Mouse (Mus musculus): ENCODE results near the gene Eif5.
"Not testable (repeated sequence)": the region's sequence is repeated elsewhere in the genome, so short reads cannot be mapped to it uniquely, and the experiment has no call there.

Eif5 gene

GRCm38 (mm10) chr12:111524469-111524868 is 13.3 kb upstream of the Eif5 start:
- DNase-seq (ENCODE audit: extremely low spot score, low spot score), result no peak

GRCm38 (mm10) chr12:111524883-111525282 is 12.9 kb upstream of the Eif5 start:
- DNase-seq (ENCODE audit: extremely low spot score, low spot score), result no peak

- no peak for DNase-seq (ENCODE audit: extremely low spot score, low spot score)
These were observed 10.1 kb upstream of the Eif5 start for GRCm38 (mm10) chr12:111527643-111528281.

GRCm38 (mm10) chr12:111529192-111529591 is 8.6 kb upstream of the Eif5 start:
- no peak for DNase-seq (ENCODE audit: extremely low spot score, low spot score)

- no peak for DNase-seq (ENCODE audit: extremely low spot score, low spot score)
These were observed 4.6 kb upstream of the Eif5 start for GRCm38 (mm10) chr12:111533096-111533794.

- no peak for DNase-seq (ENCODE audit: extremely low spot score, low spot score)
These were observed 2.5 kb upstream of the Eif5 start for GRCm38 (mm10) chr12:111535281-111535680.

- DNase-seq (ENCODE audit: extremely low spot score, low spot score), result no peak
These were observed 2.1 kb upstream of the Eif5 start for GRCm38 (mm10) chr12:111535762-111536161.

GRCm38 (mm10) chr12:111536746-111537145 is 1.1 kb upstream of the Eif5 start:
- DNase-seq (ENCODE audit: extremely low spot score, low spot score), result no peak

GRCm38 (mm10) chr12:111537341-111537740 is 475 bp upstream of the Eif5 start:
- no peak for DNase-seq (ENCODE audit: extremely low spot score, low spot score)

GRCm38 (mm10) chr12:111538292-111539040 is 650 bp downstream of the Eif5 start:
- DNase-seq (ENCODE audit: extremely low spot score, low spot score), result peak; percentile 86

- no peak for DNase-seq (ENCODE audit: extremely low spot score, low spot score)
These were observed 1.2 kb downstream of the Eif5 start for GRCm38 (mm10) chr12:111539041-111539345.

GRCm38 (mm10) chr12:111547070-111547469 is 9.3 kb downstream of the Eif5 start:
- DNase-seq (ENCODE audit: extremely low spot score, low spot score), result no peak

- no peak for DNase-seq (ENCODE audit: extremely low spot score, low spot score)
These were observed 10.9 kb downstream of the Eif5 start for GRCm38 (mm10) chr12:111548555-111549289.

GRCm38 (mm10) chr12:111550679-111551078 is 12.9 kb downstream of the Eif5 start:
- DNase-seq (ENCODE audit: extremely low spot score, low spot score), result no peak

GRCm38 (mm10) chr12:111552342-111552741 is 14.5 kb downstream of the Eif5 start:
- DNase-seq (ENCODE audit: extremely low spot score, low spot score), result no peak

- no peak for DNase-seq (ENCODE audit: extremely low spot score, low spot score)
These were observed 17.5 kb downstream of the Eif5 start for GRCm38 (mm10) chr12:111555357-111555756.

GRCm38 (mm10) chr12:111555893-111556292 is 18.1 kb downstream of the Eif5 start:
- not testable (repeated sequence) for DNase-seq (ENCODE audit: extremely low spot score, low spot score)

GRCm38 (mm10) chr12:111557538-111557937 is 19.7 kb downstream of the Eif5 start:
- DNase-seq (ENCODE audit: extremely low spot score, low spot score), result no peak

- no peak for DNase-seq (ENCODE audit: extremely low spot score, low spot score)
These were observed 20.8 kb downstream of the Eif5 start for GRCm38 (mm10) chr12:111558655-111559054.

GRCm38 (mm10) chr12:111559647-111560258 is 21.9 kb downstream of the Eif5 start:
- DNase-seq (ENCODE audit: extremely low spot score, low spot score), result no peak

- DNase-seq (ENCODE audit: extremely low spot score, low spot score), result no peak
These were observed 22.5 kb downstream of the Eif5 start for GRCm38 (mm10) chr12:111560286-111560685.
